Mouse (Mus musculus) mouse trophoblast stem cell (cell line): ENCODE measurements around the gene Pros1.

Experiments
- in situ Hi-C, 2 experiments: fragments of 300-500 bp; cut with MseI, MboI; formaldehyde crosslinking; loops; 2 replicates in 1 of 2; 3 replicates in 1 of 2; pipeline ENCODE4 v1.15.1; 2025

The Pros1 gene

GRCm38 (mm10) chr16:62860140-62860539, 6.0 kb downstream of the Pros1 start:
- in situ Hi-C loops, result no loop called here

- in situ Hi-C loops, result no loop called here
Measured at GRCm38 (mm10) chr16:62861455-62861854, 7.3 kb downstream of the Pros1 start.

GRCm38 (mm10) chr16:62872688-62873117, 18.6 kb downstream of the Pros1 start:
- in situ Hi-C loops, result no loop called here

- in situ Hi-C loops, result no loop called here
Measured at GRCm38 (mm10) chr16:62873180-62873579, 19.1 kb downstream of the Pros1 start.

GRCm38 (mm10) chr16:62874065-62874464, 20.0 kb downstream of the Pros1 start:
- in situ Hi-C loops, result no loop called here

GRCm38 (mm10) chr16:62895824-62896223, 41.7 kb downstream of the Pros1 start:
- in situ Hi-C loops, result no loop called here

GRCm38 (mm10) chr16:62911364-62911763, 57.3 kb downstream of the Pros1 start:
- in situ Hi-C loops, result no loop called here

- in situ Hi-C loops, result no loop called here
Measured at GRCm38 (mm10) chr16:62912246-62912645, 58.1 kb downstream of the Pros1 start.

- in situ Hi-C loops, result no loop called here
Measured at GRCm38 (mm10) chr16:62915530-62915929, 61.4 kb downstream of the Pros1 start.

- in situ Hi-C loops, result no loop called here
Measured at GRCm38 (mm10) chr16:62922245-62922644, 68.1 kb downstream of the Pros1 start.

- in situ Hi-C loops, result no loop called here
Measured at GRCm38 (mm10) chr16:62931341-62931740, 77.2 kb downstream of the Pros1 start.

- in situ Hi-C loops, result no loop called here
Measured at GRCm38 (mm10) chr16:62936316-62936715, 82.2 kb downstream of the Pros1 start.

- in situ Hi-C loops, result no loop called here
Measured at GRCm38 (mm10) chr16:62940388-62941003, 86.4 kb downstream of the Pros1 start.

GRCm38 (mm10) chr16:62941763-62942162, 87.7 kb downstream of the Pros1 start:
- in situ Hi-C loops, result no loop called here

GRCm38 (mm10) chr16:62942418-62943410, 88.6 kb downstream of the Pros1 start:
- in situ Hi-C loops, result no loop called here

- in situ Hi-C loops, result no loop called here
Measured at GRCm38 (mm10) chr16:62958485-62958884, 104.4 kb downstream of the Pros1 start.

- in situ Hi-C loops, result no loop called here
Measured at GRCm38 (mm10) chr16:62964361-62964763, 110.3 kb downstream of the Pros1 start.

GRCm38 (mm10) chr16:62971673-62972332, 117.7 kb downstream of the Pros1 start:
- in situ Hi-C loops, result no loop called here

GRCm38 (mm10) chr16:62974926-62975325, 120.8 kb downstream of the Pros1 start:
- in situ Hi-C loops, result no loop called here
